Mouse (Mus musculus) gastrocnemius, adult 18-20 months (tissue): Measurements from ENCODE around the gene Foxj3. TPM values are rescaled to one million over a fixed set of nuclear protein-coding genes. Genes with fewer than 3 reads are reported as not detected.
"Not testable (repeated sequence)": the region's sequence is repeated elsewhere in the genome, so short reads cannot be mapped to it uniquely, and the experiment has no call there.

Experiments
- DNase-seq: peaks from one replicate; pipeline ENCODE4 v3.0.0; 2021; ENCODE audit warnings: low spot score
- total RNA-seq, 2 experiments: library from RNA; stranded (reverse); gene quantifications; 2 replicates each; pipeline ENCODE4 v1.2.3; 2021

The Foxj3 gene
- total RNA-seq, 2 experiments from 2014 or later: 32.1 to 32.5 TPM

DNA sequence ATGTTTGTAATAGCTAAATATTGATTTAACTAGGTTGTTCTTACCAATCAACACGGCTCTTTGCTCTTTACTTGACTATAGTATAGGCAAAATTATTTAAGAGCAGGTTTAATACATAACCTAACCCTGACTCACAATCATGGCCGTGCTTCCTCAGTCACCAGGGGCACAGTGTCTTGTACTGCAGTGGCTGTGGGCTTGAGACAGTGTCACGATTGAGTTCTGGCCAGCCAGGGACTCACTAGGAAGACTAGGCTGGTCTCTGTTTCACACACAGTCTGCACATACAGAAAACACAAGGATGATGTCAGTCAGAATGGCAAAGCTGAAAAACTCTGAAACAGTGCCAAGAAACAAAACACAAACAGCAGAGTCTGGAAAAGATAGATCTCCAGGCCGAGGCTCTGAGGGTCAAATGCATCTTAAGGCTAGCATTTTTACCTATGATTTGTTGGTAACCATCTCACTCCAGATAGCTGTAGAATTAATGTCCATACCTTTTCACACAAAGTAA, 29.6 kb downstream of the Foxj3 start:
- DNase-seq: no peak

DNA sequence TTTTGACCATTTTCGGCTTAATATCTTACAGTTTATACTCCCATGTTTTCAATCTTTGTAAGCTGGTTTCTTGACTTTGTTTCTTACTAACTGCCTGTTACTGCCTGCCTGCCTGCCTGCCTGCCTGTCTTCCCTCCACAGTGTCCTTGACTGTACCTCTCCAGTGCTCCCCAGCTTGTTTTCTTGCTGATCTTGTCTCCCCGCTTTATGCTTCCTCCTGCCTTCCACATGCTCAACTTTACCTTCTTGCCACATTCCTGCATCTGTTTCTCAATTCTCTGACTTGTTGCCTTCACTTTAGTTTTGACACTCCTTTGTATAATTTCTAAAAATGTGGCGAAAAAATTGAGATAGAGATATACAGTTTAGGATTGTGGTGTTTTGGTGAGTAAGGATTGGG, 35.9 kb downstream of the Foxj3 start:
- DNase-seq: no peak

DNA sequence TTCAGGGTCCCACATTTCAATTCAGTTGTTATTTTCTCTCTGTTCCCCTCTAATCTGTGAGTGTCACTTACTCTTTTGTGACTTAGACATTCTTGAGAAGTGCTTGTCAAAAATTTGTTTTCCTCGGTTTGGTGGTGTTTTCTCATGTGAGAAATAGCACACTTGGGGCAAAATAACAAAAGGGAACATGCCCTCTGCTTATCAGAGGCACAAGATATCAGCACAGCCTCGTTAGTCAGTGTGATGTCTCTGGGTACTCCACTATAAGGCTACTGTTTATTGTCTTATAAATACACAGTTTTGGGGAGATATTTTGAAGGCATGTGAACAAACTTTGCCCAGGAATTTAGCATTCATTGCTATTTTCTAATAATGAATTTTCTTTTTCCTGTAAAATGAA, 37.7 kb downstream of the Foxj3 start:
- no peak for DNase-seq

DNA sequence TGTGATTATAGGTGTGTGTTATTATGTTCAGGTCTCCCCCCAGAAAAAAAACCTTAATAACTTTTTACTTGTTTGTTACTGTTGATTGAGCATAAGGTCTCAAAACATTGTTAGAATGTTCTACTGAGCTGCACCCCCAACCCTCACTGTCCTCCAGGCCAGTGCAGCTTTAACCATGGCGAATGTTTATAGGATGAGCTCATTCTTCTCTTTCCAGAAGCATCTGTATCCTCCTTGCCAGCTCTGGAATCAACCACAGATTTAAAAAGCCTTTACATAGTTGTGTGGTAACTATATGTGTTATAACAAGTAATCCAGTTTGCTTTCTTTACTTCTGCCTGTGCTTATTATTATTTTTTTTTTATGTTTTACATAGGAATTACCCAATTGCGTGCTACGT, 38.7 kb downstream of the Foxj3 start:
- DNase-seq: no peak

DNA sequence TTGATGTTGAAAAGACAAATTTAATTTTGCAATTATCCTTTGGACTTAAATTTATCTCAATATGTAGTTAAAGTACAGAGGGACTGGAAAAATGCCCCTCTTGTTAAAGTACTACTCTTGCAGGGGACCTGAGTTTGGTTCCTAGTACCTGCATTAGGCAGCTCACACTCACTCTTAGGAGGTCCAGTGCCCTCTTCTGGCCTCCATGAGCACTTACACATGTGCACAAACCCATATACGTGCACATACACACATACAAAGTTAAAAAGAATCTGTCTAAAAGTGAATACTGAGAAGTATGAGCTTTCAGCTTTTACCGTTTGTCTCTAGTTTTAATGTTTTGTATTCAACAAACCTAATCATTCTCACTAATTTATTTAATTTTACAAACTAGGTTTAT, 51.2 kb downstream of the Foxj3 start:
- DNase-seq: no peak

DNA sequence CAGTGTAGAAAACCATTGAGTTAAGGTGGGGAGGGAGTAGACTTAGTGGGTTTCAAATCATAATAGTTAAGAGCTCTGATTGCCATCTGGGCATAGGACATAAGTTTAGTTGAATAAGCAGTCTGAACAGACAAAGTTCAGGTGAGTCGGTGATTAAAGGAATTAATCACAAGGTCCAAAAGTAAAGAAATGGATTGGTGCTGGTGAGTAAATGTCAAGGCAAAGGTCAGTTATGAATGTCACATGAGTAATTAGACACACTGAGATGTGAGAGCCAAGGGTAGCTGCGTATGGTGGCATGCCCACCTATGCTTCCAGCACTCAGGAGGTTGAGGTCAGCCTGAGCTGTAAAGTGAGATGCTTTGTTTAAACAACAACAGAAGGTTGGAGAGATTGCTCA, 52.6 kb downstream of the Foxj3 start:
- DNase-seq: no peak

DNA sequence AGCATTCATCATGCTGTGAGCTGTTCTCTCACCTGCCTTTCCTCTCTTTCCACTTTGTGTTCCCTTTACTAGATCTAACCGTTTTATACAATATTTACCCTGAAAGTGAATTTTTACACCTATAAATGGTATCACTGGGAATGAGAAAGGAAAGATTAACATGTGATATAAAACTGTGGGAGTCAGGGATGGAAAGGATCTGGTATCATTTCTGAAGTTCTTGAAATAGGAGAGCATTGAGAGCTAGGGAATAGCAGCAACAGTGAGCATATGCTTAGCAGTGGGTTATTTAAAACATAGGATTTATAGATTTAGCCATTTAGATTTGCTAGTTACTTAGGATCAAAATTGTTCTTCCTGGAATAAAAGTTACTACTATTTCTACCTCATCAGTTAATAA, 53.2 kb downstream of the Foxj3 start:
- no peak for DNase-seq

DNA sequence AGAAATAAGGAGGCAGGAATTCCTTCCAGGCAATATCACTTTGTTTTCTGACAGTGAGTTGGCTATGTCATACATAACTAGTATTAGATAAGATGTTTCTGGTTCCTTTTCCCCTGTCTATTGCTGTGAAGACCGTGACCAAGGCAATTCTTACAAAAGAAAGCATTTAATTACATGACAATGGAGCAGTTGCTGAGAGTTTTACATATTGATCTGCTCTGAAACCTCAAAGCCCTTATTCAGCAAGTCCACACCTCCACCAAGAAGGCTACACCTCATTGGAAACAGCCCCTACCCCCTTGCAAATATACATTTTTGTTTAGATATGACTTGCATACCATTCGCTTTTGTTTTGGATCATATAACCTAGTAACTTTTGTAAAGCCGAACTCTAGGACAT, 55.7 kb downstream of the Foxj3 start:
- no peak for DNase-seq

DNA sequence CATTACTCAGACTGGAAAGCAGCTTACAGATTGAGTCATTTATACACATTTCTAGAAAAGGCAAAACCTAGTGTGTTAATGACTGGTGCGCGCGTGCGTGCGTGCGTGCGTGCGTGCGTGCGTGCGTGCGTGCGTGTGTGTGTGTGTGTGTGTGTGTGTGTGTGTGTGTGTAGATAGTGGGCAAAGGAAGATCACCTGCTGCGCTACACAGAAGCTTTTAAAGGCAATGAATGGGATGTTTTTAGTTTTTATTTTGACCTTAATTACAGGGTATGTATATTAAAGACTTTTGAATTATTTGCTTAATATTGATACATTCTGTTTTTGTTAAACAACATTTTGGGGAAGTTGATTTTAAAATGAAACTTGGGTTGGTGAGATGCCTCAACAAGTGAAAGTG, 57.5 kb downstream of the Foxj3 start:
- DNase-seq: no peak

DNA sequence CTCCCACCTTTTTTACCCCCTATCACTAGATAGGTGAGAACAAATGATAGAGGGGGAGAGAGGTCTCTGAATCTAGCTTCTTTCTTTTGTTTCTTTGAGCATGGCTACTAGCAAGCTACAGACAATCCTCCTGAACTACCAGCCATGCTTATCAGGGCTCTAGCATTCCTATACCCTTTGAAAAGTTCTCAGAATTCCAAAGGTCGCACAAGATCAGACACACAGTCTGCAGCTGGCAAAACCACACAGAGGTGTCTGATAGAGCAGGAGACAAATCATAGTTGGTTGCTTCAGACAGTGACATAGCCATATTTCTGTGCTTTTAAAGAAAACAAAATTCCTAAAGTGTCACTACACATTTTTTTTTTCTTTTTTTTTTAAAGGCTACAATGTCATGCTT, 62.8 kb downstream of the Foxj3 start:
- no peak for DNase-seq

DNA sequence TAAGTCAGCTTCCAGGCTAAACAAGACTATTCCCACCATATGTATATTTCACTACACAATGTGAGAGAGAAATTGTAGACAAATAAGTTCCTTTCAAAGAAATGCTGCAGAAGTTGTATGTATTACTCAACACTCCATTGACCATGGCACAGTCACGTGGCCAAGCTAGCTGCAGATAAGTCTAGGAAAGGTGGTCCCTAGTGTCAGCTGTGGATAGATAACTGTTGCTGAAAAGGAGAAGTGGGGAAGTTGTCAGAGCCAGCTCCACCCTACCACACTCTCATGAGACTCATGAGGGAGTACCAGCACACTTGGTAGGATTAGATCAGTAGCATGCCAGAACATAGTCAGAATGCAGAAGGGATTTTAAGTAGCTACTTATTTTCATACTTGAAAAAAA, 72.7 kb downstream of the Foxj3 start:
- DNase-seq: no peak

DNA sequence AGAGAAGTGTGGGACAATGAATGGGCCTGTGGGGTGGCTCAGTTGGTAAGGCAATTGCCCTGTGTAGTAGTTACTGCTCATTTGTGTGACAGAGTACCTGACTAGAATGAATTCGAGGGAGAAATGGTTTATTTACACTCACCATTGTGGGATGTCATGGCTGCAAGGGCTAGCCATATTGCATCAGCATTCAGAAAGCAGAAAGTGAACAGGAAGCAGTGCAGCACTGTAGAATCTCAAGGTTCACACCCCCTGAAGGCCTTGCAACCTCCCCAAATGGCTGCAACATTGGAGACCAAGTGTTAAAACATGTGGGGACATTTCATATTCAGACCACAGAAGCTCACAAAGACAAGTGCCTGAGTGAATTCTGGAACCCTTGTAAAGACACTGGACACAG, 77.3 kb downstream of the Foxj3 start:
- DNase-seq: no peak

DNA sequence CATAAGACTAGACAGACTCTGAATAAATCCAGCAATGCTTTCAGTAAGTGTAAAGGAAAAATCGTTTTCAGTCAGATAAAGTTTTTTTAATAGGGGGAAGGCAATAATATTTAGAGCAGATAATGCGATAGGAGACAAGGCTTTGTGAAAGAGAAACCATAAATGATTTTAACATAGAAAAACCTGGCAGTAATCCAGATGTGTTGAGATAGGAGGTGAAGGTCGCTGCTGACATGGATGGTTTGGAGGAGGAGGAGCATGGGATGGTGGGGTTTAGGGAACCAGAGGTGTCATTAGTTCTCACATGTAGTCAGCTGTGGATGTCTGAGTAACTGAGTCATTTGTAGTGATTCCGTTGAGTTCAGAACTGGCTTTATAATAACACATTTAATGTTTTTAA, 77.9 kb downstream of the Foxj3 start:
- no peak for DNase-seq

DNA sequence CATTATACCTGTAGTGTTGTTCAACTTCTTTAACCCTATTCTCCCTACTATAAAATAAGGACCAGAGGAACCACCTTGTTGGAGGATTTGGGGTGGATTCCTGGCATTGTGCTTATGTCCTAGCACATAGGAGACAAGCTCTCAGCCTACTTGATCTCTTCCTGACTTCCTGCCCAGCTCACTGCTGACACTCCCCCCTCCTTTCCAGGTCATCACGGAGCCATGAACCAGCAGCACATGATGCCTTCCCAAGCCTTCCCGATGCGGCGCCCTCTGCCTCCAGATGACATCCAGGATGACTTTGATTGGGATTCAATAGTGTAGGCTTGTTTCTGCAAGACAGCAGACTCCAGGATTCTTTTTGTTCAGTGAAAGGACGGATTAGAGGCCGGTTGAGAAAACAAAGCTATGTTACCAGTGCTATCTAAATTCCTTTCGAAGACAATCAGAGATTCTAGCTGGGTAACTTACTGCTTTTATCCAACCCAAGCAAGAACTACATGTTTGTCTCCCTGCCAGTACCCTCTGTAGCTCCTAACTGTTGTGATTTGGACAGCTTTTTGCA, 89.4 kb downstream of the Foxj3 start:
- no peak for DNase-seq

DNA sequence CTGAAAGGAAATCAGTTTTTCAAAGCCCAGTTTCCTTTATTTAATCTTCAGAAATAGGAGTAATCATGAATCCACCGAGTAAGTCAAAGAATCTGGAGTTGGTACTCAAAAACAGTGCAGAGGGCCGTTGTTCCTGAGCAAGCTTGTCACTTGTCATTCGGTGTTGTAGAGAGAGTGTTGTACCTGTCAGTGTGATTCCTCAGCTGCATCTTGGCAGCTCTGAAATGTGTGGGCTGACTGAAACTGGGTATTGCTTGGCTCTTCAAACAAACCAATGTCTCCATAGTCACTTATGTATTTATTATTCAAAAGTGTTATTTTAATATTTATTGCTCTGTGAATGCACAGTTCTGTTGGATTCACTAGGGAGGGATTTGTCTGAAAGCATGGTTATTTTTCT, 90.1 kb downstream of the Foxj3 start:
- no peak for DNase-seq

DNA sequence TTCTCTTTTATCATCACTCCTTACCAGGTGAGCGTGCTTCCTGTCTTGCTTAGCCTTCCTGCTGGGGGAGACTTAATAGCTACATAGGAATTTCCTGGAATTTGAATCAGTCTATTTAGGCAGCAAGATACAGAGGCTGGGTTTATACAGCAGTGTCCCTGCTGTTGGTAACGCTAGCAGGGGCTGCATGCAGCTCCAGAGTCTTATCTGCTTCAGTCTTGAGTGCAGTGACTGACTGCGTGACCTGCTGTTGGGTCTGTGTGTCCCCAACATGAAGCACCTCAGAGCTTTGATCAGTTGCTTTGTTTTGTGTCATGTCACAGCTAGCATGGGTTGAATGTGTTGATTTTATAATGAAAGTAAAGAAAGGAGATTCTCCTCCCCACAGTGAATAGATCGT, 90.5 kb downstream of the Foxj3 start:
- DNase-seq: no peak

DNA sequence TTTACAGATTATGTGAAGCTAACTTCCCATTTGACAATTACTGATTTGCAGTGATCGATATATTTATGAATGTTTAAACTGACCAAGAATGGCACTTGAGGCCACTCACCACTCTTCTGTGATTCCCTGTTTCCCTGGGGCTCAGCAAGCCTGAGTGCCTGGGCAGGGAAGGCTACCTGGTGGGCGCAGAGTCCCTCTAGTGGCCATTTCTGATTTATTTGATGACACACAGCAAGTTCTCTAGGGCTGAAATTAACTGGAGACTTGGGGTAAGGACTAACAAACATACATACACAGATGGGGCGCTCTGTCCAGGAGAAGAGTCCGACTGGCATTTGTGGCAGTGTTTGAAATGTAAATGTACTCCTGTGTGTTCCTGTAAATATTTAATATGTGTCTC, 91.6 kb downstream of the Foxj3 start:
- DNase-seq: not testable (repeated sequence)

DNA sequence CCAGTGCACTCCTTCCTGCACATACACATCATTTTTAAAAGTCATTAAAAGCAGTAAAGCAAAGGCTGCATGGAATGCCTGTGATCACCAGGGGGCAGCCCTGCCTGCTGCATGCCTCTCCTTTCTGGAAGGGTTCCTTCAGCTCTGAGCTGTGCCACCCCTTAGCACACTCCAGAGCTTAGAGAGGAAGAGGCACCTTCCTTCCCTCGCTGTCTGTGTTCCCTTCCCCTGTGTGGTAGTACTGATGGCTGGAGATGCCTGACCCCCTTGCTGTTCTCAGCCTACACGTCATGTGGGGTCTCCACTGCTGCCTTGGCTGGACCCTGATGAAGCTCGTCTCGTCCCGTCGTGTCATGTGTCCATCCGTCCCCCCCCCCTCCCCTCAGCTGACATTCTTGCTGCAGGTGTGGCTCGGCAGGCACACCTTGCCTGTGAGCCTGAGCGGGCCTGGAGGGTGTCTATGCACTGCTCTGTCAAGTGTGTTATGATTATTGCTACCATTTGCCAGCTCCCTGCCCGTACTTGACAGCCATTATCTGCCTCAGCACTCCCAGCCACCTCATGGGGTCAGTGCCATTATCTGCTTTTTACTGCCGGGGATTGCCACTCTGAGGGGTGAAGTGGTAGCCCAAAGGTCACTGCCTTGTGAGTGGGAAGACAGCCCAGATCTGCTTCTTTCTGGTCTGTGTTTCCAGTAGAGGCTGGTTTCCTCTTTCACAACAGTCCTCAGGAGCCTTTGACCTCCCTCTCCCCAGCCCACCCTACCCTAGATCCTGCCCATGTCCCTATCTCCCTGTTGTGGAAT, 94.5 kb downstream of the Foxj3 start:
- peak; percentile 23 for DNase-seq

DNA sequence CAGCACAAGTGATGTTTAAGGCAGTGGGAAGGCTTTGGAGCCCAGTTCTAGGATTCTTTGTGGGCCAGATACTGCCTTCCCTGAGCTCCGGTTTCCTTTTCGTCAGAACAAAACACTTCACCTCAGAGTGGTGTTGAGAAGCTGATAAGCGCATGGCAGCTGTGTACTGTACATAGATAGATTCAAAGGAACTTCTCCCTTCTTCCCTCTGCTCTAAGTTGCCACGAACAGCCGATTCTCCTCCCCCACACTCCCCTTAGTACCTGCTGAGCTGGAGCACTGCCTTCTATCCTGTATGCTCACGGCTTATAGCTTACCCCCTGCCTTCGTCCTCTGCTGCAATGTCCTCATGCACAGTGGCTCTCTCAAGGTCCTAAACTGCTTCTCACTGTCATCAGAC, 95.9 kb downstream of the Foxj3 start:
- no peak for DNase-seq

DNA sequence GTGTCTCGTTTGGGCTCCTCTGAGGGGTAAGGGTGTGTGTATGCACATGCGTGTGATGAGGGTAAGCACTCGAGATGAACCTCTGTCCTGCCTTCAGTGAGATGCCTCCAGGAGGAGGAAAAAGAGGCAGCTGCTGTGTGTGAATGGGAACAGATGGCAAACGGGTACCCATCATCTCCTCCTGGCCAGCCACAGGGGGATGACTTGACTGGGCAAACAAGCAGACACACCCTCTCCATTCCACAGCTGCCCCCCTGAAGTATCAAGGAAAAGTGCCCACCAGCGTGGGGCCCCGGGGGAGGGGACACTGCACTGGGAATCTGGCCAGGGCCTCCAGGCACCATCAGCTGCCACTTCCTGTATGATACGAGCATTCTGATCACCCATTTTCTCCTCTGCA, 96.5 kb downstream of the Foxj3 start:
- DNase-seq: no peak

DNA sequence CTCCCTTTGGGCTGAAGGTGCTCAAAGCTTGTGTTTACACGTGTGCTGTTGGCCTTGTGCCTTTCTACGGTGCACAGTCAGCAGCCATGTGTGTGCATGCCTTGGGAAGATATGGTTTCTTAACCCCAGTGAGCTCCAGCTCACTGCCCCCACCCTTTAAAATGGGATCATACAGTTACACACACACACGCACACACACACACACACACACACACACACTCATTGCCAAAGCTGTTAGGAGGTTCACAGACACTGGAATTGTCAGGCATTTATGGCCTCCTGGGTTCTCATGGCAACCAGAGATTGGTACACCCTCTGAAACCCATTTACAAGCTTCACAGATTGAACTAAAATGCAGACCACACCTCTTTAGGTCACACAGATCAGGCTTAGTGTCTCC, 97.1 kb downstream of the Foxj3 start:
- no peak for DNase-seq

DNA sequence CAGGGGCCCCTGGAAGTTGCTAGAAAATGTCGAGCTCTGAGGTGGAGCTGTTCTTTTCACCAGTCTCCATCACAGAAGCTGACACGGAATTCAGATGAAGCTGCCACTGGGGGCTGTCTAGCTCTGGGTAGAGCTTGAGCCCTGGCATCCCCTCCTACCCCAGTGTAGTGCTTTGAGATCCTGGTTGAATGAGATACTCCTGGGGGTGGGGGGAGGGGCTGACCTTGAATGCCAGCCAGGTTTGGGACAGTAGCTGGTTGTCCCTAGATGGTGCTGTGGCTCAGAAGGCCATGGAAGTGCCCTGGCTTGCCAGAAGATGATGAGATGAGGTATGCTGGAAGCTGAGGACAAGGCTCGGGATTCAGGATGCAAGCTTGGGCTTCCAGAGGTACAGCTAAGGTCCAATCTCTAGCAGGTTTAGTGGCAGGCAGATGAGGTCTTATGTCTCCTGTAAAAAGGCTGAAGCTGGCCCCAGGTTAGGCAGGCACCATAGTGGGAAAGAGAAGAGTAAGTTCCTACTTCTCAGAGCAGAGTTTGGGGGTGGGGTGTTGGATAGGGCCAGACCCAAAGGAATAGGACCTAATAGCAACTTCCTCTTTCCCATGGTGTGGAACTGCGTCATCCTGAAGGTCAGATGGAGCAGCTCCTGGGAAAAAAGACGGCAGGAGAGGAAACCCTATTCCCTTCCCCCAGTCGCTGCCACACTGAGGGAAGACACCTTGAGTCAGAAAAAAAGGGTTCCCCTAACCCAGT, 98.3 kb downstream of the Foxj3 start:
- no peak for DNase-seq

DNA sequence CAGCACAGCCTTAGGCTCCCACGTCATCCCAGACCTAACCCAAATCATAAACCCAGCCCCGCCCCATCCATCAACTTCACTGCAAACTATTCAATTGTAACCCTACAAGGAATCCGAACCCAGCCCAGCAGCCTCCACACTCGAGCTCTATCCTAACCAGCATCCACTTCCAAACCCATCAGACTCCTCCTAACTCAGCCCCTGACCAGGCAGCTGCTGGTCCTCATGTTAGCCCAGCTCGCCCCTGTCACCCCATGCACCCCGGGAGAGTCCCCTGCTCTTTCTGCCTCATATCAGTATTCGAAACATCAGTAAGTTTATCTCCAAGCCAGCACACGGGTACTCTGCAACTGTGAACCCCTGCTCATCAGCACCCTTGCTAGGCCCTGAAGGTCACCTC, 98.9 kb downstream of the Foxj3 start:
- no peak for DNase-seq
